Mouse (Mus musculus) myocyte (in vitro differentiated cells): ENCODE results near the gene Ramac.

Source experiments
- CEBPB ChIP-seq: IDR thresholded peaks from 2 replicates; pipeline ENCODE4 v1.6.1; 2011; ENCODE audit warnings: mild to moderate bottlenecking, moderate library complexity; ENCODE audit not compliant: poor library complexity, insufficient read depth, severe bottlenecking
- E2F4 ChIP-seq: IDR thresholded peaks from one replicate; pipeline ENCODE4 v1.6.1; 2011; ENCODE audit warnings: mild to moderate bottlenecking, control low read depth, moderate library complexity; ENCODE audit not compliant: insufficient read depth
- MAX ChIP-seq: IDR thresholded peaks from one replicate; pipeline ENCODE4 v1.6.1; 2011; ENCODE audit warnings: low read depth, mild to moderate bottlenecking, control low read depth
- MYOD1 ChIP-seq, 3 experiments: IDR thresholded peaks; one replicate each; pipeline ENCODE4 v1.6.1; 2011; ENCODE audit warnings: control low read depth in 2 of 3, low read depth in 2 of 3, mild to moderate bottlenecking in 2 of 3, moderate library complexity in 1 of 3; ENCODE audit not compliant: insufficient read length in 2 of 3, control insufficient read depth in 1 of 3
- MYOG ChIP-seq, 3 experiments: IDR thresholded peaks; one replicate each; pipeline ENCODE4 v1.6.1; 2011; ENCODE audit warnings: control low read depth in 2 of 3, low read depth in 2 of 3, mild to moderate bottlenecking in 2 of 3; ENCODE audit not compliant: insufficient read length in 2 of 3, control insufficient read depth in 1 of 3, insufficient read depth in 1 of 3
- POLR2A ChIP-seq: IDR thresholded peaks from one replicate; pipeline ENCODE4 v1.6.1; 2011; ENCODE audit warnings: low read depth, mild to moderate bottlenecking, control low read depth, moderate library complexity; ENCODE audit not compliant: insufficient read length
- POLR2AphosphoS2 ChIP-seq: IDR thresholded peaks from one replicate; pipeline ENCODE4 v1.6.1; 2011; ENCODE audit warnings: low read depth, control low read depth; ENCODE audit not compliant: insufficient read length
- REST ChIP-seq: IDR thresholded peaks from one replicate; pipeline ENCODE4 v1.6.1; 2011; ENCODE audit warnings: mild to moderate bottlenecking, control low read depth, moderate library complexity; ENCODE audit not compliant: insufficient read depth, insufficient read length
- SRF ChIP-seq: IDR thresholded peaks from one replicate; pipeline ENCODE4 v1.6.1; 2011; ENCODE audit warnings: low read depth; ENCODE audit not compliant: control insufficient read depth, insufficient read length
- TCF3 ChIP-seq: IDR thresholded peaks from one replicate; pipeline ENCODE4 v1.6.1; 2011; ENCODE audit warnings: low read depth, control low read depth; ENCODE audit not compliant: insufficient read length
- USF1 ChIP-seq: IDR thresholded peaks from one replicate; pipeline ENCODE4 v1.6.1; 2011; ENCODE audit warnings: low read depth, mild to moderate bottlenecking, control low read depth, moderate library complexity

GRCm38 (mm10) chr7:81763110-81763845, 553 bp downstream of the Ramac start:
- TF ChIP-seq REST (no peak), POLR2AphosphoS2 (no peak), POLR2A (no peak), USF1 (no peak), CEBPB (no peak), SRF (no peak), MYOD1 (IDR thresholded peaks at IDR 0.05; ENCODE audit: control insufficient read depth in 1 of 3, insufficient read length in 2 of 3, low read depth in 2 of 3) (no peak), E2F4 (no peak), MAX (no peak), TCF3 (no peak), MYOG (IDR thresholded peaks at IDR 0.05; ENCODE audit: control insufficient read depth in 1 of 3, insufficient read depth in 1 of 3, insufficient read length in 2 of 3, low read depth in 2 of 3) (no peak)
